Mouse (Mus musculus): ENCODE results near the gene Mid1.

GRCm38 (mm10) chrX:169673056-169673455, 11.9 kb upstream of the Mid1 start:
- TF ChIP-seq CTCF (IDR thresholded peaks at IDR 0.05; ENCODE audit: low read depth, low read length) (no peak), POLR2A (IDR thresholded peaks at IDR 0.05; ENCODE audit: extremely low read depth, insufficient read depth, low read length) (no peak)
